Mouse (Mus musculus) brain, embryonic 14.5 days (tissue): ENCODE data around the gene Stard9.

Experiments
- CTCF ChIP-seq: fragments of 200-500 bp; IDR thresholded peaks from 2 replicates; pipeline ENCODE4 v1.5.1; 2012; ENCODE audit warnings: inconsistent platforms, mild to moderate bottlenecking, moderate library complexity, borderline replicate concordance; ENCODE audit not compliant: insufficient read depth, insufficient read length; ENCODE audit errors: extremely low read depth
- POLR2A ChIP-seq: fragments of 200-500 bp; IDR thresholded peaks from 2 replicates; pipeline ENCODE4 v1.6.1; 2012; ENCODE audit warnings: mild to moderate bottlenecking, inconsistent platforms, borderline replicate concordance; ENCODE audit not compliant: poor library complexity, insufficient read depth, insufficient read length, severe bottlenecking; ENCODE audit errors: extremely low read depth

- no peak for TF ChIP-seq CTCF
- TF ChIP-seq POLR2A = no peak
Measured at GRCm38 (mm10) chr2:120655905-120656304, 27.0 kb downstream of the Stard9 start.
